Mouse (Mus musculus) left cerebral cortex, adult 2 months (tissue): ENCODE measurements around the gene Arhgap9. TPM values are rescaled to one million over a fixed set of nuclear protein-coding genes. Genes with fewer than 3 reads are reported as not detected.
A peak's percentile ranks its signal among the peaks of the same experiment; 100 is the strongest.

Experiments
- DNase-seq, 2 experiments: peaks; one replicate each; pipeline ENCODE4 v3.0.0; 2021 to 2022; ENCODE audit warnings: low spot score in 2 of 2, mixed read lengths in 1 of 2; ENCODE audit errors: extremely low spot score in 1 of 2
- H3K27ac ChIP-seq: fragments of 200-600 bp; 2 replicates; pipeline ENCODE4 v1.8.1; 2022
- H3K4me3 ChIP-seq: fragments of 200-600 bp; 2 replicates; pipeline ENCODE4 v1.8.1; 2022
- CTCF ChIP-seq: fragments of 200-600 bp; IDR thresholded peaks from 2 replicates; pipeline ENCODE4 v1.8.1; 2022; ENCODE audit warnings: antibody characterized with exemption, mild to moderate bottlenecking, moderate library complexity
- intact Hi-C: fragments of 180-260 bp; cut with DNase I; formaldehyde crosslinking; loops from one replicate; pipeline ENCODE4 v1.15.1; 2025
- total RNA-seq, 2 experiments: library from RNA; stranded (reverse); gene quantifications; 2 replicates each; pipeline ENCODE4 v1.2.3; 2021

The Arhgap9 gene
- total RNA-seq, 2 experiments from 2014 or later, result 0.47 to 1.2 TPM

DNA sequence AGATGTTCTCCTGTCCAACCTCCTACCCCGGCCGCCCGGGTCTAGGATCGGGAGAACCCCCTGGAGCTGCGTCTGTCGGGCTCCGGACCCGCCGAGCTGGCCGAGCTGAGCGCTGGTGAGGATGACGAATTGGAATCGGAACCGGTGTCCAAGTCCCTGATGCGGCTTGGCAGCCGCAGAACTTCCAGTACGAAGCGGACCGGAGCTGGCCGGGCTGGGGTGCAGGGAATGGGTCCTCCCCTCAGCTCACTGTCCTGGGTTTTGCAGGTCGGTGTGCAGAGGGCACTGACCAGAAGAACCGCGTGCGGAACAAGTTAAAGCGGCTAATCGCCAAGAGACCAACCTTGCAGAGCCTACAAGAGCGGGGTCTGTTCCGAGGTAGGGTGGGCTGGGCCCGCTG, 5.1 kb downstream of the Arhgap9 start:
- TF ChIP-seq CTCF, result no peak

DNA sequence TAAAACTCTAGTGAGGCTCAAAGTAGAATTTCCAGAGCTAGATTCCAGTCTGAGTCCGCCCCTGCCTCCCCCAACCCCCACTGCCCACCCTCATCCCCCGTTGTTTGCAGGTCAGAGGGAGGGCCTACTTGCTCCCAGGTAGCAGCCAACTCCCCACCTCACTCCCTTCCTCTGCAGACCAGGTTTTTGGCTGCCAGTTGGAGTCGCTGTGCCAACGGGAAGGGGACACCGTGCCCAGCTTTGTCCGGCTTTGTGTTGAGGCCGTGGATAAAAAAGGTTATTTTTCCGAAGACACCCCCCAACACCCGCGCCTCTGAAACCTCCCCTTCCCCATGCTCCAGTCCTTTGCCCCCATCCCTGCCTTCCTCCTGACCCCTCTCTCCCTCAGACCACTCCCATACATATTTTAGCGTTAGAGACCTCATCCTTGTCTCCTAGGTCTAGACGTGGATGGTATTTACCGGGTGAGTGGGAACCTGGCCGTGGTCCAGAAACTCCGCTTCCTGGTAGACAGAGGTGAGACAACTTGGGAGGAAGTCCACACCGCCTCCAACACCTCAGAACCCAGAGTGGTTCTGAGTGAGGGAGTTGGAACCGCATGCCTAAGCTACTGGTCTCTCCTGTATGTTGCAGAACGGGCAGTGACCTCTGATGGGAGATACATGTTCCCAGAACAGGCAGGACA, 5.8 kb downstream of the Arhgap9 start:
- Histone ChIP-seq H3K27ac (no peak overlapping the region), H3K4me3 (no peak overlapping the region)
- TF ChIP-seq CTCF, result no peak
- intact Hi-C loops, result loop anchor here (2.0 kb wide), 1 partner anchor 13 kb away; no protein-coding TSS in a partner anchor
- DNase-seq, result no peak

More for the DNA sequence above, 5.1 kb downstream of the Arhgap9 start:
- Histone ChIP-seq H3K27ac (no peak overlapping the region), H3K4me3 (peak overlapping the region; percentile 41)
- DNase-seq, result no peak
- intact Hi-C loops, result no loop called here

DNA sequence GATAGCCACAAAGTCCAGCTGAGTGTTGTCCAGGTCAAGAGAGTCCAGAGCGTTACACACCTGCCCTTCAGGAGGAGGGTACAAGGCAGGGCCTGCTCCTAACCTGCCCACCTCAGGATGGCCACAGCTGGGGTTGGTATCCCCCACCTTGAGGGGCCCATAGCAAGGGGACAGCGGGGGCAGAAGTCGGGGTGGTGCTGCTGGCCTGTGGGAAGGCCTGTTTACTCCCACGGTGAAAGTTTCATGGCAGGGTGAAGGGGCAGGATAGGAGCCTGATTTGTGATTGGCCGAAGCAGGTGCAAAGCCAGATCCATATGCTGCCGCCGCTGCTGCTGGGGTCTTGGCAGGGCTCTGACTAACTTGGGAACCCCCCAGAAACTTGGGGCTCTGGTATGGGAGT, 8.4 kb downstream of the Arhgap9 start:
- TF ChIP-seq CTCF, result no peak
- no peak overlapping the region for H3K4me3 ChIP-seq
- intact Hi-C loops, result loop anchor here (5.0 kb wide), 1 partner anchor 188 kb away; no protein-coding TSS in a partner anchor
- H3K27ac ChIP-seq, result no peak overlapping the region
- DNase-seq, result no peak

DNA sequence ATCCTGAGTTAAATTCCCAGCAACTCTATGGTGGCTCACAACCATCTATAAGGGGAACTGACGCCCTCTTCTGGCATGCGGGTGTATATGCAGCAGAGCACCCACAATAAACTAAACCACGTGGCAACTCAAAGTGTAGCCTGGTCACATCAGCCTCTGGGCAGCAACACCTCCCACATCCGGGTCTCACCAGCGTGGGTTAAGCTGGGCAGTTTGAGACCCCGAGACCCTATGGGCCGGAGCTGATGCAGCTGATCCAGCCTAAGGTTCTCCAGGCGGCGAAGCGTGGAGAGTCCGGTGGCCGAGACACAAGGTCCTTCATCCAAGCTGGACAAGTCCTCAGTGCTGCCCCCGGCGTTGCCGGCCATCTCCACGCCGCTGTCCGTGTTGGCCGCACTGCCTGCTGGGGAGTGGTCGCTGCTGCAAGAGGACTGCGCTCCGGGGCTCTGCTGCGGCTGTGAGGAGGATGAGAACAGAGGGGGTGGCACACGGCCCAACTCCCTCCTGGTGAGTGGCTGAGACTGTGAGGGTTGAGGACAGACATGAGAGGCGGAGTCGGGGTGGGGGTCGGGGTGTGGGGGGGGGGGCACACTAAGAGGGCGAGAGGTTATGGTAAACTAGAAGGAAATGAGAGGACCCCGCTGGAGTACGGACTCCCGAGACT, 10.6 kb downstream of the Arhgap9 start:
- TF ChIP-seq CTCF, result peak; percentile 20
- intact Hi-C loops, result loop anchor here (5.0 kb wide), 1 partner anchor 190 kb away; no protein-coding TSS in a partner anchor
- Histone ChIP-seq H3K27ac (no peak overlapping the region), H3K4me3 (no peak overlapping the region)
- DNase-seq, result no peak

DNA sequence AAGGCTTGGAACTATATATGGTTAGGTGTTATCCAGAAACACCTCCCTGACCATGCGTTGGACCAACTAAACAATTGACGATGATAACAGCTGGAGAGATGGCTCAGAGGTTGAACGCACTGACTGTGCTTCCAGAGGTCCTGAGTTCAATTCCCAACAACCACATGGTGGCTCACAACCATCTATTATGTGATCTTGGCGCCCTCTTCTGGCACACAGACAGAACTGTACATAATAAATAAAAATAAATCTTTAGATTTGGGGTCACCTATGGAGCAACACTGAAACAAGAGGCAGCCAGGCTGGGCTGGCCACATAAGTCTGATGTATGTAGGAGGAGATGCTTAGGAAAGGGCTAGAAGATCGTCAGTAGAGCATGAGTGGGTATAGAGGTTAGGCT, 11.4 kb downstream of the Arhgap9 start:
- Histone ChIP-seq H3K4me3 (no peak overlapping the region), H3K27ac (no peak overlapping the region)
- intact Hi-C loops, result loop anchor here (5.0 kb wide), 1 partner anchor 191 kb away; no protein-coding TSS in a partner anchor
- DNase-seq, result no peak
- TF ChIP-seq CTCF, result peak; percentile 44

DNA sequence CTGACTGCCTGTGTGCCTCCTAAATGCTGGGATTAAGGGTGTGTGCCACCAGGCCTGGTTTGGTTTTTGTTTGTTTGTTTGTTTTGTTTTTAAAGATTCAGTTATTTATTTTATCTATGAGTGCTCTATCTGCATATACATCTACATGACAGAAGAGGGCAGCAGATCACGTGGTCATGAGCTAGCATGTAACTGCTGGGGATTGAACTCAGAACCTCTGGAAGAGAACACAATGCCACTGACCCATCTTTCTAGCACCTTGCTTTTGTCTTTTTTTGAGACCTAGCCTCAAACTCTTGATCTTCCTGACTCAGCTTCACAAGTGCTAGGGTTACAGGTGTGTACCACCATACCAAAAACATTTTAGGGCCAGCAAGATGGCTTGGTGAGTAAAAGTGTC, 13.5 kb downstream of the Arhgap9 start:
- no peak overlapping the region for H3K27ac ChIP-seq
- DNase-seq, result no peak
- no peak overlapping the region for H3K4me3 ChIP-seq
- TF ChIP-seq CTCF, result peak; percentile 27
- intact Hi-C loops, result no loop called here

DNA sequence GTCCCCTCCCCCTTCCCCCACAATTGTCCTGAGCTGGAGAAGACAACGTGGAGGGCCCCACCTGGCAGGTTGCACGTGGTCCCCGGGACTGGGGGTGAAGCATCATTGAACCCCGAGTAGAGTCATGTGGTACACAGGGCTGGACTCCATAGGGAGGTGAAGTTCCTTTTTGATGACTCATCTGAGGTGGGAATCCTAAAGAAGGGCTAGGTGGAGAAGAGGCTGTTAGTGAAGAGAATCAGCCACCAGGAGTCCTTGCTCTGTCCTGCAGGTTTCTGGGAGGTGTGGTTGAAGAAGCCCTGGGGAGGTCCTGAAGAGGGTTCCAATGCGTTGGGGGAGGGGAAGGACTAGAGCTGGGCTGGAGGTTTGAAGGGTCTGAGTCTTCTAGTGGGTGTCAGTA, 15.2 kb downstream of the Arhgap9 start:
- no peak for TF ChIP-seq CTCF
- intact Hi-C loops, result no loop called here
- no peak for DNase-seq
- Histone ChIP-seq H3K4me3 (no peak overlapping the region), H3K27ac (no peak overlapping the region)

DNA sequence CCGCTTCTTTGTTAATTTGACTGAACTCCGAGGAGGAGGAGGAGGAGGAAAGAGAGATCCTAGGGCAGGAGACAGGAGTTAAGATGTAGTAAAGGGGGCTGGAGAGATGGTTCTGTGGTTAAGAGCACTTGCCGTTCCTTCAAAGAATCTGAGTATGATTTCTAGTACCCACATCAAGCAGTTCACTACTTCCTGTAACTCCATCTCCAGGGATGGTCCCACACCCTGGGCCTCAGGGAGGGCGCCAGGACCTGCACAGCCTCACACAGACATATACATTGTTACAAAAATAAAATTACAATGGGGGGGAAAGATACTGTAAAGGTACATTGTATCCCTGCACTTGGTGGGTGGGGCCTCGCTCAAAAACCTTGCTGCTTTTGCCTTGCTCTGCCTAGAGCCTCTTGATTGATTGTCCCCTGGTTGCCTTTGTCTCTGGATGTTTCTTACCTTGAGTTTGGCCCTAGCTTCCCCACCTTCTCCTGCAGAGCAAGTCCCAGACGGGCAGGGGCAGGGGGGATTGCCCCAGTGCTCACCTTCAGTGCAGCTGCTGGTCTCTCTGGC, 15.9 kb downstream of the Arhgap9 start:
- no peak for DNase-seq
- H3K4me3 ChIP-seq, result no peak overlapping the region
- TF ChIP-seq CTCF, result no peak
- no peak overlapping the region for H3K27ac ChIP-seq
- intact Hi-C loops, result loop anchor here (2.0 kb wide), 1 partner anchor 199 kb away; no protein-coding TSS in a partner anchor

DNA sequence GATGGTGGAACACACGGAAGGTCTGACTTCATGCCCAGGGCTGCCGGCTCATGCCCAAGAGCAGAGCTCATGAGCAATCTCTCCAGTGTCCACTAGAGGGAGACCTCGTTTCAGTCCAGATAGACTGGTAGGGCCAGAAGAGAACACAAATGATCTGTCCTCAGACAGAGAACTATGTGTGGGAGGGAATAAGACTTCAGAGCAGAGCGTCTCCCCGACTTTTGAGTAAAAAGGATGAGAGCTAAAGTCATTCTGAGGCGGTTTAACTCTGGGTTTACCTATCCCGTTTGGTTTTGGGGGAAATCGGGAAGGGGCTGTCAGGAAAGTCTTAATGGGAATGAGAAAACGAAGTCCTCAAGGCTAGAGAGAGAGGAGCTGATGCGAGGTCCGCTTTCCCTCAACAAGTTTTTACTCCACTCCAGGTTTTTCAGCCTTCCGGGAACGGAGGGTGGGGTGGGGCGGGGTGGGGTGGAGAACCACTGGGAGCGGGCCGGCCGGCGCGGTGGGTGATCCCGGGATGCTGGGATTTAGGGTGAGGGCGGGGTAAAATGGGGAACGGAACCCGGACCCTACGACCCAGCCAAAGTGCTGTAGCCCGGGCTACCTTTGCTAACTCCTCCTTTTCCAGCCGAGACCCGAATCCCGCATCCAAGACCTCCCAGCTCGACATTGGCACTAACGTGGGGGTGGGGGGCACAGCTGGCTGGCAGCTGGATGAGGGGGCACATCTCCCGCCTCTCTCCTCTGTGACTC, 17.3 kb downstream of the Arhgap9 start:
- Histone ChIP-seq H3K27ac (peak overlapping the region; percentile 19; the same call in 1 of the 2 replicates), H3K4me3 (peak overlapping the region; percentile 45)
- intact Hi-C loops, result loop anchor here (2.0 kb wide), 1 partner anchor 198 kb away; no protein-coding TSS in a partner anchor
- TF ChIP-seq CTCF, result peak; percentile 99
- DNase-seq, result peak; percentile 83 to 86

DNA sequence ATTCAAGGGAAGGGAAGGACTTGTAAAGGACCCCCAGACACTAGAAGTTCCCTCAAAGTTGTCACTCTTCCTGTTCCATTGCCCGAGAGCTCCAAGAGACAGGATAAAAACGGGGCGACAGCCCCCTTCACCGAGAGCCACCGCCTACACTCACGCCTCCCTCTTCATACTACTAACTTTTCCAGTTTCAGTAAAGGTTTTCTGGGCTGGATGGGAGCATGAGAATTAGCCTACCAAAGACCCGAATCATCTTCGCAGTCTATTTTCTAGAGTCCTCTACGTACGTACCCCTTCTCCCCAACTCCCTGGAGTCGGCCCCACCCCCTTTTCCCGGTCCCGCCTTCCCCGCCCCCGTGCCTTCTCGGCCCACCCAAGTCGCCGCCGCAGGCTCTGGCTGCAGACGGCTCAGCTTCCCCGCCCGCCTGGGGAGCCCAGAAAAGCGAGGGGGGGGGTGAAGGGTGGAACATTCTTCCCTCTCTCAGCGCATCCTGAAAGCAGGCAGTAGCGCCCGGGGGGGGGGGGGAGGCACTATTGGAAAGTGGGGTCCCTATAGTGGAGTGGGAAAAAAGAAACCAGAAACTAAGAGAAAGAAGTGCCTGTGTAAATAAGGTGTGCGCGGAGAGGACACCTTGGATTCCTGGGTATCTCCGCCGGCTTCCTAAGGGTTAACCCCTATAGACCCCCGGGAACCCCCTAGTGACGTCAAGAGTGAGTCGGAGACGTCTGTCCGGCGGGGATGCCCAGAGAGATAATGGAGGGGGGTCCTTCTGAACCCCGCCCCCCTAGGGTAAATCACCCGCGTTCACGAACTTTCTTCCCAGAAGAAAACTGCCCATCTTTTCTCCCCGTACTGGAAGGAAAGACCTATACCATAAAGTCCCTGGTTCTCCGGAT, 18.2 kb downstream of the Arhgap9 start:
- H3K27ac ChIP-seq, result peak overlapping the region; percentile 19; the same call in 1 of the 2 replicates
- intact Hi-C loops, result loop anchor here (2.0 kb wide), 1 partner anchor 197 kb away; no protein-coding TSS in a partner anchor
- peak in 1 of 2 experiments; percentile 21 for DNase-seq
- peak overlapping the region; percentile 45 for H3K4me3 ChIP-seq
- no peak for TF ChIP-seq CTCF
